Mouse (Mus musculus): ENCODE measurements around the gene Ly6g5c. TPM values are rescaled to one million over a fixed set of nuclear protein-coding genes. Genes with fewer than 3 reads are reported as not detected.

Ly6g5c gene
- polyA plus RNA-seq, 2 experiments = not detected

DNA sequence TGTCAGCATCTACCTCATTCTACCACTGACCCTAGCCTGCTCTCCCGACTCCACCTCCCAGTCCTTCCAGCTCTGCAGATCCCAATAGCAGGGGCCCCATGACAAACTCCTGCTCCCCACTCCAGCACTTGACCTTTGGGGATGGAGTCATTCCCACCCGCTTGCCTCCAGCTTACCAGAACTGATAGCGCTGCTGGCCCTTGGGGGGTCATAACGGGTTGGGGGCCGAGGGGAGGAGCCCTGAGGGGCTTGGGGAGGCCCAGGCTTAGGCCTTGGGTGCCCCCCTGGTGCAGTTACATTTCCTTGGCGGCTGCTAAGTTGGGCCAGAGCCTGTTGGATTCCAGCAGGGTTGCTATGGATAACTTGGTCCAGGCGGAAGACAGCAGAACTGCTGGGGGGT lies 46.5 kb downstream of the Ly6g5c start:
- no peak for TF ChIP-seq POLR2A (IDR thresholded peaks at IDR 0.05; ENCODE audit: borderline replicate concordance, extremely low read depth, insufficient read depth, insufficient read length)
- no peaks in the 10 kb centered on the region for H3K27me3 ChIP-seq (ENCODE audit: control insufficient read depth, insufficient read depth, low read length)
- no peak overlapping the region for H3K27ac ChIP-seq (replicated peaks; ENCODE audit: low read depth, low read length)
- H3K9me3 ChIP-seq (ENCODE audit: control insufficient read depth, low read length) = no peaks in the 10 kb centered on the region
- H3K4me2 ChIP-seq (replicated peaks; ENCODE audit: low read depth, low read length, severe bottlenecking) = no peak overlapping the region
- ATAC-seq (ENCODE audit: low FRiP score, low read depth) (no peak), DNase-seq (ENCODE audit: low spot score) (no peak)
- H3K36me3 ChIP-seq (ENCODE audit: control insufficient read depth, insufficient read depth, low read length) = peaks cover 99% of the 10 kb centered on the region
- H3K9ac ChIP-seq (ENCODE audit: low read depth, low read length, severe bottlenecking) = 0 out of 2 replicates have a peak overlapping the region, but pooled peaks have one; percentile 25
- no peaks in the 10 kb centered on the region for H3K4me1 ChIP-seq (ENCODE audit: control insufficient read depth, insufficient read depth, low read length)
- no peak overlapping the region for H3K4me3 ChIP-seq (replicated peaks; ENCODE audit: low read length)
- 84% methylated on average over 7 of the region's 7 CpGs for WGBS

DNA sequence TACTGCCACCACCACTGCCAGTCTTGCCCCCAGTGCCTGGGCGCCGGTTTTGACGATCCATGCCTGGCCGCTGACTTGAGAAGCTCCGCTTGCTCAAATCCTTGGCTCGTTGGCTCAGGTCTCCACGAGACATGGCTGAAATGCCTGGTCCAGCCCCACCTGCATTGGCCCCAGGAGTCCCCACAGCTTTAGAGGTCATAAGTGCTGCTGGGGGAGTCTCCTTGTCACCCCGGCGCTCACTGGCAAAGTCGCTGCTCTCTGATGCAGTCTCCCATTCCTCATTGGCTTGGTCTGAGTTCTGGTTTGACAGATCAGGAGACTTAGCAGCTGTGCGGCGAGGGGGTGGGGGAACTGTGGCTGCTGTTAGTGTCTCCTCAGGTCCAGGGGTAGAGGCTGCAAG lies 47.4 kb downstream of the Ly6g5c start:
- no peak for TF ChIP-seq POLR2A (IDR thresholded peaks at IDR 0.05; ENCODE audit: borderline replicate concordance, extremely low read depth, insufficient read depth, insufficient read length)
- WGBS = 90% methylated on average over 12 of the region's 12 CpGs
- H3K9ac ChIP-seq (ENCODE audit: low read depth, low read length, severe bottlenecking) = no peak overlapping the region

DNA sequence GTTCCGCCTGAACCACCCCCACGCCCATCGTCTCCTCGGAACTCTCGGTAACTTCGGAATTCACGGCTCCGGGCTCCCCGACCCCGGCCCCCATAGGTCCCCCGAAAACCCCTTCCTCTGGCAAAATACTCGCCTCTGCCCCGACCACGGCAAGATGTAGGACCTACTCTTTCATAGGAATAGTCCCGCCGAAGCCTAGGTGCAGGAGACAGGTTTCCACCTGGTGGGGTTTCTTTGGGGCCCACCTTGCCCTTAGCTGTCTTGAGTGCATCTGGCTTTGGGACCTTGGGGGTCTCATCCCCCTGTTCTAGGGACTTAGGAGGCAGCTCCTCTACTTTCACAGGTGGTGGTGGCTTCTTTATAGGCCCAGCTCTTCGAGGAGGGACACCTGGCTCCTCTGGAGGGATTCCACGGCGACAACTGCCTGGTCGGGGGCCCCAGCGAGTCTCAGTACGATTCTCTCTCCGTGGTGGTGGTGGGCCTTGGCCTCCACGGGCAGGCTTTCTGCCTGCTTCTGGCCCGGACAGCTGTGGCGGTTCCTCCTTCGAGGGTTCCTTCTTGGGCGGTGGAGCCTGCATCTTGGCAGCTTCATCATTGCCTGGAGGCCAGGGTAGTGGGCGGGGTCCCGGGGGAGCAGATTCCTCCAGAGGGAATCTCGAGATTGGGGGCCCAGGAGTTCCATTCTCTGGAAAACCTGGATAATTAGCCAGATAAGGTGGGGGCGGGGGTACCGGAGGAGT lies 48.6 kb downstream of the Ly6g5c start:
- TF ChIP-seq POLR2A (IDR thresholded peaks at IDR 0.05; ENCODE audit: borderline replicate concordance, extremely low read depth, insufficient read depth, insufficient read length) = no peak
- H3K4me2 ChIP-seq (replicated peaks; ENCODE audit: low read depth, low read length, severe bottlenecking) = no peak overlapping the region
- 89% methylated on average over 33 of the region's 33 CpGs for WGBS

More for the DNA sequence above, 47.4 kb downstream of the Ly6g5c start:
- Histone ChIP-seq H3K4me2 (replicated peaks; ENCODE audit: low read depth, low read length, severe bottlenecking) (no peak overlapping the region), H3K9me3 (ENCODE audit: control insufficient read depth, low read length) (no peaks in the 10 kb centered on the region), H3K27ac (replicated peaks; ENCODE audit: low read depth, low read length) (no peak overlapping the region), H3K36me3 (ENCODE audit: control insufficient read depth, insufficient read depth, low read length) (peaks cover 99% of the 10 kb centered on the region), H3K27me3 (ENCODE audit: control insufficient read depth, insufficient read depth, low read length) (no peaks in the 10 kb centered on the region), H3K4me1 (ENCODE audit: control insufficient read depth, insufficient read depth, low read length) (no peaks in the 10 kb centered on the region), H3K4me3 (replicated peaks; ENCODE audit: low read length) (no peak overlapping the region)
- no peak for ATAC-seq (ENCODE audit: low FRiP score, low read depth)
- DNase-seq (ENCODE audit: low spot score) = no peak

DNA sequence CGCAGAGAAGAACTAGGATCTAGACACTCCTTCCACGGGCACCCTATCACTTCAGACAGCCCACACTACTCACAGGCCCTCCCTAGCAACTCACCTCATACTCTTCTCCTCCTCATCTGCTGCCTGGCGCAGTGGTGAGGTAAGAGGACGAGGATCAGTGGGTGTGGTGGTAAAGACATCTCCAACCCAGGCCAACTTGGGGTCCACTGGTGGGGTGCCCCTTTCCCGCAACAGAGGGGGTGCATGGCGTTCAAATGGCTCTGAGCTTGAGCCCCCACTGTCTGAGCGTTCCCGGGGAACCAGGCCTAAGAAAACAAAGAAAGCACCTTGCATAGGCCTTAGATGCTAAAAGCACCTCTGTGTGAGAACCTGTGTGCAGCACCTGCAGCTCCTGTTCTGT lies 49.2 kb downstream of the Ly6g5c start:
- DNase-seq (ENCODE audit: low spot score) = no peak
- Histone ChIP-seq H3K36me3 (ENCODE audit: control insufficient read depth, insufficient read depth, low read length) (peaks cover 100% of the 10 kb centered on the region), H3K4me2 (replicated peaks; ENCODE audit: low read depth, low read length, severe bottlenecking) (no peak overlapping the region), H3K4me3 (replicated peaks; ENCODE audit: low read length) (no peak overlapping the region), H3K27me3 (ENCODE audit: control insufficient read depth, insufficient read depth, low read length) (no peaks in the 10 kb centered on the region), H3K9me3 (ENCODE audit: control insufficient read depth, low read length) (no peaks in the 10 kb centered on the region), H3K9ac (ENCODE audit: low read depth, low read length, severe bottlenecking) (no peak overlapping the region), H3K27ac (replicated peaks; ENCODE audit: low read depth, low read length) (no peak overlapping the region), H3K4me1 (ENCODE audit: control insufficient read depth, insufficient read depth, low read length) (no peaks in the 10 kb centered on the region; the same call in 1 of the 2 replicates)
- WGBS = 95% methylated on average over 8 of the region's 8 CpGs
- no peak for TF ChIP-seq POLR2A (IDR thresholded peaks at IDR 0.05; ENCODE audit: borderline replicate concordance, extremely low read depth, insufficient read depth, insufficient read length)
- ATAC-seq (ENCODE audit: low FRiP score, low read depth) = no peak

More for the DNA sequence above, 48.6 kb downstream of the Ly6g5c start:
- no peak overlapping the region for H3K27ac ChIP-seq (replicated peaks; ENCODE audit: low read depth, low read length)
- DNase-seq (ENCODE audit: low spot score) = no peak
- ATAC-seq (ENCODE audit: low FRiP score, low read depth) = no peak
- no peaks in the 10 kb centered on the region for H3K27me3 ChIP-seq (ENCODE audit: control insufficient read depth, insufficient read depth, low read length)
- no peak overlapping the region for H3K4me3 ChIP-seq (replicated peaks; ENCODE audit: low read length)
- no peaks in the 10 kb centered on the region for H3K9me3 ChIP-seq (ENCODE audit: control insufficient read depth, low read length)
- peaks cover 100% of the 10 kb centered on the region for H3K36me3 ChIP-seq (ENCODE audit: control insufficient read depth, insufficient read depth, low read length)
- H3K4me1 ChIP-seq (ENCODE audit: control insufficient read depth, insufficient read depth, low read length) = no peaks in the 10 kb centered on the region
- H3K9ac ChIP-seq (ENCODE audit: low read depth, low read length, severe bottlenecking) = no peak overlapping the region

DNA sequence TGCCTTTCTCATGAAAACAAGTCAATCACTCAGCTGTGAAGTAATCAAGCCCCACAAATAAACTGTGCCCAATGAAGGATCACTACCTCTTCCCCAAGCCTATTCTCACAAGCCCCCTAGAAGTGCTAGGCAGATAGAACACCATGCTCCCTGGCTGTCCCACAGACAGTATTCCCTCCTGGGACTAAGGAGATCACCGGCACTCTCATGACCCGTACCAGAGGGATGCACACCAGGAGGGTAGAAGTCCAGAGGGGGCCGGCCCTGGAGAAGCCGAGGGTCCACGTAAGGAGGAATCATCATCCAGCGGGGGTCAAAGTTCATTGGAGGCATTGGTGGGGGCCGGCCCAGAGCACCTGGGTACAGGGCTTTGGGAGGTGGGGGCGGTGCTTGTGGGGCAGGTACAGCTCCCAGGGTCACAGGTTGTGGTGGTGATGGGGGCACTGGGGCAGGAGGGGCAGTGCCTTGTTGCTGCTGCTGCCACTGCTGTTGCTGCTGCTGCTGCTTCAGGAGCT lies 49.6 kb downstream of the Ly6g5c start:
- WGBS = 93% methylated on average over 8 of the region's 8 CpGs
- Histone ChIP-seq H3K27me3 (ENCODE audit: control insufficient read depth, insufficient read depth, low read length) (no peaks in the 10 kb centered on the region), H3K4me2 (replicated peaks; ENCODE audit: low read depth, low read length, severe bottlenecking) (no peak overlapping the region), H3K9ac (ENCODE audit: low read depth, low read length, severe bottlenecking) (no peak overlapping the region), H3K4me1 (ENCODE audit: control insufficient read depth, insufficient read depth, low read length) (peaks cover 4% of the 10 kb centered on the region), H3K4me3 (replicated peaks; ENCODE audit: low read length) (no peak overlapping the region), H3K27ac (replicated peaks; ENCODE audit: low read depth, low read length) (no peak overlapping the region), H3K9me3 (ENCODE audit: control insufficient read depth, low read length) (no peaks in the 10 kb centered on the region), H3K36me3 (ENCODE audit: control insufficient read depth, insufficient read depth, low read length) (peaks cover 98% of the 10 kb centered on the region)
- no peak for TF ChIP-seq POLR2A (IDR thresholded peaks at IDR 0.05; ENCODE audit: borderline replicate concordance, extremely low read depth, insufficient read depth, insufficient read length)
- ATAC-seq (ENCODE audit: low FRiP score, low read depth) = no peak
- no peak for DNase-seq (ENCODE audit: low spot score)
